Comparison of ENCODE assay signal across 8 mouse cellular contexts in the genomic region with DNA sequence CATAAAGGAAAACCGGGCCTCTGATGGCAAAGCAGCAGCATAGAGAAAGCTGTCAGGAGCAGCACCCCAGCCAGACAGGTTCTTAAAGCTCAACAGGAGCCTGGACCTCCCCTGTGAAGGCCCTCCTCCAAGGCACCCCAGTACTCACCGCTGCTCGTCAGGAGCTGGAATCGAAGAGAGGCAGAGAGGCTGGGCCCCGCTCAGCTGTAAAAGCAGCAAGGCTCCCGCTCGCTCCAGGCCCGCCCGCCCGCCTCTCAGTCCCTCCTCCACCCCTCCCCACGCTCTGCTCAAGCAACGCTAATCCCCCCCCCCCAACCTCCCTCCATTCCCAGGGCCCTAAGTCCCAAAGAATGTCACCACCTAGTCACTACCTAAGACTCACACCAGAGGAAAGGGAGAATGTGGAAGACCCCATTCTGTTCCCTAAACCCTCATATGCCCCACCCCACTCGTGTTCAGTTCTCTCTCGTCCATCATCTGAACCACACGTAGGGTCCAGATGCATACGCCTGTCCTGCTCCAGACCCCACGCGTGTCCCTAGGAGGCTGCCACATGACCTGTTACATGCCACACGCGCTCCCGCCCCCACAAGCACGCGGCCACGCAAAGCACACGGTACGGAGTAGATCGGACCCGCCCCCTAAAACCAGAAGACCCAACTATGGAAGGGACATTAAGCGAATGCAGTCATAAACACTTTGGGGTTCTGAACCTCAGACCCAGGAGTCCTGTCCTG. TPM values are rescaled to one million over a fixed set of nuclear protein-coding genes. Genes with fewer than 3 reads are reported as not detected.
DNase-seq lines count a peak whose midpoint lies in the region; ATAC-seq and TF ChIP-seq lines count a peak whose summit lies in the region.

No protein-coding gene starts in this region.

- no peak overlapping the region for H3ac ChIP-seq in myocyte (ENCODE audit: control insufficient read depth, insufficient read length)

- peak overlapping the region; percentile 98 for H3K27ac ChIP-seq in hindbrain, embryonic 12.5 days

- peak overlapping the region; percentile 100 for H3K4me2 ChIP-seq in hindbrain, embryonic 12.5 days (replicated peaks)
- H3K4me2 ChIP-seq in myocyte (ENCODE audit: low read depth): peak overlapping the region; percentile 69

- no peak for ATAC-seq in hindbrain, embryonic 12.5 days (ENCODE audit: low FRiP score)
- no peak for ATAC-seq in erythroid progenitor cell, adult 5-6 weeks (replicated peaks; ENCODE audit: low FRiP score, poor library complexity, severe bottlenecking)

- no peaks in the 10 kb centered on the region for H3K9me3 ChIP-seq in hindbrain, embryonic 12.5 days (replicated peaks)

- H3K79me2 ChIP-seq in myocyte (ENCODE audit: control insufficient read depth, insufficient read depth): no peaks in the 10 kb centered on the region

- H3K27me3 ChIP-seq in hindbrain, embryonic 12.5 days: peaks cover 54% of the 10 kb centered on the region
- H3K27me3 ChIP-seq in myocyte (ENCODE audit: control insufficient read depth, insufficient read depth, insufficient read length): peaks cover 28% of the 10 kb centered on the region

- H3K4me1 ChIP-seq in hindbrain, embryonic 12.5 days: peaks cover 61% of the 10 kb centered on the region

- TF ChIP-seq POLR2A in myocyte (IDR thresholded peaks at IDR 0.05; ENCODE audit: insufficient read length, low read depth): no peak

- H3K4me3 ChIP-seq in hindbrain, embryonic 12.5 days: peak overlapping the region; percentile 61
- H3K4me3 ChIP-seq in myocyte: no peak overlapping the region

- peaks cover 11% of the 10 kb centered on the region for H3K36me3 ChIP-seq in hindbrain, embryonic 12.5 days
- H3K36me3 ChIP-seq in myocyte (ENCODE audit: control insufficient read depth, insufficient read depth): no peaks in the 10 kb centered on the region

- 3% methylated on average over 29 of the region's 29 CpGs for WGBS in hindbrain, embryonic 12.5 days

- peak; percentile 56 for DNase-seq in layer of hippocampus, adult 9-11 months
- no peak for DNase-seq in layer of hippocampus, postnatal 14 days (ENCODE audit: low spot score in 2 of 2)
- peak; percentile 79 for DNase-seq in cerebellum, adult 9-10 months
- DNase-seq in right cerebral cortex, adult 2 months (ENCODE audit: low spot score in 2 of 2): no peak
- DNase-seq in Muller cell, postnatal 12 days (ENCODE audit: inconsistent ontology term): no peak

- peak overlapping the region; percentile 56 for H3K9ac ChIP-seq in hindbrain, embryonic 12.5 days

TF ChIP-seq in myocyte, 11 proteins besides CTCF, POLR2A, EP300 and RAD21:
- TF ChIP-seq MYOD1 (IDR thresholded peaks at IDR 0.05; ENCODE audit: control insufficient read depth in 1 of 3, insufficient read length in 2 of 3, low read depth in 2 of 3) (no peak), CEBPB (IDR thresholded peaks at IDR 0.05; ENCODE audit: insufficient read depth, poor library complexity, severe bottlenecking) (no peak), SRF (IDR thresholded peaks at IDR 0.05; ENCODE audit: control insufficient read depth, insufficient read length, low read depth) (no peak), MYOG (IDR thresholded peaks at IDR 0.05; ENCODE audit: control insufficient read depth in 1 of 3, insufficient read depth in 1 of 3, insufficient read length in 2 of 3, low read depth in 2 of 3) (no peak)
TF ChIP-seq in myocyte: peak in this region for 0.

RNA-seq across cellular contexts. Expression of gene Psd, which starts 0.8 kb away (rescaled TPM):
- 100 to 1,000 TPM; 701 to 730 TPM for total RNA-seq in layer of hippocampus, postnatal 14 days (2021)
- polyA plus RNA-seq in hindbrain, embryonic 12.5 days (2016; fragmentation: Nextera tagmentation; extraction: Ambion mirVana): 33.2 and 34.7 TPM in 2 replicates
- 11.7 TPM for polyA plus RNA-seq in myocyte (2012; fragmentation: generic; extraction: Trizol)
- total RNA-seq in erythroid progenitor cell, adult 5-6 weeks (2015; ENCODE audit: low replicate concordance): not detected in 2 replicates
- 2.8 TPM in 1 of 2 replicates, not detected in the other for total RNA-seq in erythroid progenitor cell, adult 5-6 weeks (2017; ENCODE audit: low replicate concordance)

RNA-seq across cellular contexts. Expression of gene Fbxl15, which starts 1.8 kb away (rescaled TPM):
- total RNA-seq in layer of hippocampus, postnatal 14 days (2021): 10 to 100 TPM; 32.4 to 32.9 TPM
- polyA plus RNA-seq in hindbrain, embryonic 12.5 days (2016; fragmentation: Nextera tagmentation; extraction: Ambion mirVana): 26.2 and 28.3 TPM in 2 replicates
- polyA plus RNA-seq in myocyte (2012; fragmentation: generic; extraction: Trizol): 15.3 TPM
- not detected in 2 replicates for total RNA-seq in erythroid progenitor cell, adult 5-6 weeks (2015; ENCODE audit: low replicate concordance)
- total RNA-seq in erythroid progenitor cell, adult 5-6 weeks (2017; ENCODE audit: low replicate concordance): 2.2 TPM in 1 of 2 replicates, not detected in the other

RNA-seq across cellular contexts. Expression of gene Cuedc2, which starts 12.3 kb away (rescaled TPM):
- total RNA-seq in layer of hippocampus, postnatal 14 days (2021): 100 to 1,000 TPM; 156 to 162 TPM
- polyA plus RNA-seq in hindbrain, embryonic 12.5 days (2016; fragmentation: Nextera tagmentation; extraction: Ambion mirVana): 239 and 261 TPM in 2 replicates
- 165 TPM for polyA plus RNA-seq in myocyte (2012; fragmentation: generic; extraction: Trizol)
- total RNA-seq in erythroid progenitor cell, adult 5-6 weeks (2015; ENCODE audit: low replicate concordance): 8.4 and 16.2 TPM in 2 replicates
- 42.4 and 50.7 TPM in 2 replicates for total RNA-seq in erythroid progenitor cell, adult 5-6 weeks (2017; ENCODE audit: low replicate concordance)

RNA-seq across cellular contexts. Expression of gene Mfsd13a, which starts 14.7 kb away (rescaled TPM):
- total RNA-seq in layer of hippocampus, postnatal 14 days (2021): 10 to 100 TPM; 31.7 to 32.5 TPM
- polyA plus RNA-seq in hindbrain, embryonic 12.5 days (2016; fragmentation: Nextera tagmentation; extraction: Ambion mirVana): 7.1 and 7.6 TPM in 2 replicates
- polyA plus RNA-seq in myocyte (2012; fragmentation: generic; extraction: Trizol): 1.9 TPM
- total RNA-seq in erythroid progenitor cell, adult 5-6 weeks (2015; ENCODE audit: low replicate concordance): 4.6 and 6.1 TPM in 2 replicates
- total RNA-seq in erythroid progenitor cell, adult 5-6 weeks (2017; ENCODE audit: low replicate concordance): 1.4 and 6.2 TPM in 2 replicates

RNA-seq across cellular contexts. Expression of gene Nfkb2, which starts 22.1 kb away (rescaled TPM):
- 1 to 10 TPM; 2.3 to 2.6 TPM for total RNA-seq in layer of hippocampus, postnatal 14 days (2021)
- 4.7 and 5.0 TPM in 2 replicates for polyA plus RNA-seq in hindbrain, embryonic 12.5 days (2016; fragmentation: Nextera tagmentation; extraction: Ambion mirVana)
- 67.2 TPM for polyA plus RNA-seq in myocyte (2012; fragmentation: generic; extraction: Trizol)
- 1.1 and 1.7 TPM in 2 replicates for total RNA-seq in erythroid progenitor cell, adult 5-6 weeks (2015; ENCODE audit: low replicate concordance)
- total RNA-seq in erythroid progenitor cell, adult 5-6 weeks (2017; ENCODE audit: low replicate concordance): 1.2 and 1.9 TPM in 2 replicates

Comparison
In these comparisons a context has a peak if more than half of its experiments do, and no peak if none do; other contexts are left out.
1. DNase-seq: peak in layer of hippocampus, adult 9-11 months (single experiment) and cerebellum, adult 9-10 months (single experiment); none in layer of hippocampus, postnatal 14 days (0 of 2), right cerebral cortex, adult 2 months (0 of 2) and Muller cell, postnatal 12 days (single experiment).
2. RNA of gene Psd, which starts 0.8 kb away (total RNA-seq): 701 to 730 TPM in layer of hippocampus, postnatal 14 days; 2.8 TPM in erythroid progenitor cell, adult 5-6 weeks; every median in the first group is over 100 times any median in the second.
3. RNA of gene Fbxl15, which starts 1.8 kb away (total RNA-seq): 32.4 to 32.9 TPM in layer of hippocampus, postnatal 14 days; 2.2 TPM in erythroid progenitor cell, adult 5-6 weeks; every median in the first group is over 10 times any median in the second.